Mouse (Mus musculus) myocyte (in vitro differentiated cells): ENCODE results near the gene Obscn.

ENCODE experiments used
- MAX ChIP-seq: IDR thresholded peaks from one replicate; pipeline ENCODE4 v1.6.1; 2011; ENCODE audit warnings: low read depth, mild to moderate bottlenecking, control low read depth
- POLR2A ChIP-seq: IDR thresholded peaks from one replicate; pipeline ENCODE4 v1.6.1; 2011; ENCODE audit warnings: low read depth, mild to moderate bottlenecking, control low read depth, moderate library complexity; ENCODE audit not compliant: insufficient read length
- TCF12 ChIP-seq: IDR thresholded peaks from one replicate; pipeline ENCODE4 v1.6.1; 2011; ENCODE audit warnings: mild to moderate bottlenecking, control low read depth; ENCODE audit not compliant: poor library complexity, insufficient read depth, severe bottlenecking

DNA sequence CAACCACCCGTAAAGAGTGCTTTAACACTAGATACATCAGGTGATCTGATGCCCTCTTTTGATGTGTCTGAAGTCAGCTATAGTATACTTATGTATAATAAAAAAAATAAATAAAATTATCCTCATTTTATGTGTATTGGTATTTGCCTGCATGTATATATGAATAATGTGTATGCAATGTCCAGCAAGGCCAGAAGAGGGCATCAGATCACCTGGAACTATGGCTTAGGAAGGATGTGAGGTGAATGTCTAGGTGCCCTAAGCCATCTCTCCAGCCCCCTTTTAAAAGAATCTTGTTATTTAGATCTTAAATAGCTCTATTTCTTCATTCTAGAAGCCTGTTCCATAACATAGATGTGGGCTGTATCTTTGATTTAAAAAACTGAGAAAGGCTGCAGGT is 168.9 kb downstream of the Obscn start:
- no peak for TF ChIP-seq POLR2A
- TF ChIP-seq MAX: no peak
- TF ChIP-seq TCF12: no peak
